Mouse (Mus musculus): ENCODE measurements around the gene Slc1a4.
A peak's percentile ranks its signal among the peaks of the same experiment; 100 is the strongest.

GRCm38 (mm10) chr11:20304341-20304740 lies 28.2 kb downstream of the Slc1a4 start:
- no peak for TF ChIP-seq POLR2A (IDR thresholded peaks at IDR 0.05; ENCODE audit: borderline replicate concordance, extremely low read depth, low read depth, low read length)
- peak; percentile 63 for TF ChIP-seq CTCF (IDR thresholded peaks at IDR 0.05; ENCODE audit: insufficient read depth, low read length)
